Mouse (Mus musculus) brain, adult 10 weeks (tissue): ENCODE results near the gene Galnt14. TPM values are rescaled to one million over a fixed set of nuclear protein-coding genes. Genes with fewer than 3 reads are reported as not detected.

Source experiments
- polyA plus RNA-seq: library from polyadenylated mRNA; stranded (reverse); fragments of 350-450 nt; fragmentation: Illumina TruSeq; extraction: RNeasy Lipid Tissue Mini Kit (QIAGEN cat#74804); gene quantifications from one replicate; pipeline ENCODE4 v1.2.3, GENCODE M21; 2015; ENCODE audit warnings: low read depth, low replicate concordance

Galnt14 gene
- polyA plus RNA-seq, result 23.6 TPM

GRCm38 (mm10) chr17:73710042-73710911 is at the start of gene Galnt14:
Galnt14 (minus strand) TSS chr17:73710453.

Other genes with a start within 250 kb of the Galnt14 start
- gene Ehd3, start 93.7 kb upstream of the Galnt14 start, polyA plus RNA-seq, result 64.8 TPM
- 2.9 TPM for gene Xdh, start 239.7 kb upstream of the Galnt14 start, polyA plus RNA-seq